Mouse (Mus musculus) forelimb bud, embryonic 11.5 days (tissue): Measurements from ENCODE around the gene BC035947.
"Not testable (repeated sequence)": the region's sequence is repeated elsewhere in the genome, so short reads cannot be mapped to it uniquely, and the experiment has no call there.

Source experiments
- DNase-seq: peaks from one replicate; pipeline ENCODE4 v3.0.0-alpha.2; 2012; ENCODE audit warnings: low read depth, low spot score

The BC035947 gene

GRCm38 (mm10) chr1:78501856-78502255 is 10.1 kb downstream of the BC035947 start:
- not testable (repeated sequence) for DNase-seq

DNA sequence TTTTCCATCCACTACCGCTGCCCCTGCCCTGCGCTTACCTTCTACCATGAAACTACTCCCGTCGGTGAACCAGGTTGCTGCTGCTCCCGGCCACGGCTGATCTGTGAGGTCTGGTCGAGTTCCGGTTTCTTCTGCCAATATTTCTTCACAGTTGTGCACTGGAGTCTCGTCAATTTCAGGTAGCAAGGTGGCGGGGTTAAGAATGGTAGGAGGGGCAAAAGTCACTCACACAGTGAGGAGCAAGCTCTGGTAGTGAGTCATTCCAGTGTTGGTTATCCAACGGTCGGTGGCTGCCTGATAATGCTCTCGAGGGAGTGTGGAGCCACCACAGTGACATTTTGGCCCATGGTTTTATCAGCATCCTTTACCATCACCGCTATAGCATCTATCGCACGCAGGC is 10.9 kb downstream of the BC035947 start:
- DNase-seq: no peak

DNA sequence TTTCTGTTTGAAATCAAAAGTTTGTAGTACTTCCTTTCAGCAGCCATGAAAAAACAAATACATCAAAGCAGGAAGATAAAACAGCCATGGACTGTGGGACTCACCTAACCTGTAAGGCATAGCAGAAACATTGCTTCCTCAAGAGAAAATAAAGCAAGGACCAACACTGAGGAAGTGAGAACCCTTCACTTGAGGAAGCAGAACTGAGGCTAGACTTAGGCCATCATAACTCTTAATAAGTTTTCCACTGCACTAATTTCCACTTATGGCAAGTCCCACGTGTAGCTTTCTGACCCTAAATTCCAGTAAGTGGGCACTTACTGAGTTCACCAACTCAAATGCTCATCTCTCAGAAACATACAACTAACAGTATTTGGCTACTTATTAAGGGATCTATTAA is 21.8 kb downstream of the BC035947 start:
- no peak for DNase-seq

- DNase-seq: peak; percentile 88
Measured at GRCm38 (mm10) chr1:78488752-78489492, 23.0 kb downstream of the BC035947 start, which contains the start of gene Farsb. Gene Farsb, minus strand, starts transcription at chr1:78488897.

- no peak for DNase-seq
Measured at GRCm38 (mm10) chr1:78488427-78488751, 23.6 kb downstream of the BC035947 start.

DNA sequence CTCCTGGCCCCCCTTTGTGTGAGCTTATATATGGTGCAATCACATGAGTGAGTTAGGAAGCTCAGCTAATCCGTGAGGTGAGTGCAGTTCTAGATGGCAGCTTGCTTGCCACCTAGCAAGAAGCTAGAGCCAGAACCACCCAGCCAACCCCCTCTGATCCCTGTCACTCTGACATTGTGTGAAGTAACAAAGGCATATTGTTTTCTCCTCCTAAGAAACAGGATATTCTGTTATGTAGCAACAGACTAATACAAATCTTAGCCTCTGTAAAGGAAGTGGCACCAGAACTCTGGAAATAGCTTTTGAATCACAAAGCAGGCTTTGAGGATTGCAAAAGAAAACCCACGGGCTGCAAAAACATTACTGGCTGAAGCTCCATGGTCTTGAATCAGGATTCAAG is 27.6 kb downstream of the BC035947 start:
- no peak for DNase-seq

DNA sequence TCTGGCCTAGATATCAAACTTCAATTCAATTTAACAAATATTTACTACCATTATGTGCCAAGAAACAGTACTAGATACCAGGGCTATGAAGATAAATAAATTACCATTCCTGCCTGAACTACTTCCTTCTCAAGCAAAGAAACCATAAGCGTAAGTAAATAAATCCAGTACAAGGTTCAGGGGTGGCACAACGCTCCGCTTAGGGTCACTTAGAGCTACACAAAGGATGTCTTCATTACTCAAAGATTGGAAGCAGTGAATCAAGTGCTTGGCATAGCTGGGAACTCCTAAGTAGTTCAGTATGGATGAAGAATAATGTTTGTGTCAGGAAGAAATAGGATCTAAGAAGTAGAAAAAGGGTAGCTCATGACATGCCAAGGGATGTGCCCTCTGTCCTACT is 28.5 kb downstream of the BC035947 start:
- DNase-seq: no peak

DNA sequence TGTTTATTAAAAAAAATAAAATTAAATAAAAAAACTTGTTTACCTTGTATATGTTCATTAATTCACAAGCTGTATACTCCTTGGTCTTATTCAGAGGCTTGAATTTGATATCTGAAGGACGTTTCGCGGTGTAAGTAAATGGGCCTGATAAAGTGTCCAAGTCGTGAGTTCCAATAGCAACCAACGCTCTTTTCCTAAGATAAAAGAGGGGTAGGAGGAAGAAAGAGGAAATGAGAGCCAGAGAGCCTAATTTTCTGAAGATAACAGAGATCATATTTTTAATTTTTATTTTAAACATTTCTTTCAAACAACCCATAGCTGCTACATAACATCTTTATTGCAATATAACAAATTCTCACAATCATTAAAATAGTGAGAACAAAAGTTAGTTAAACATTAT is 39.5 kb downstream of the BC035947 start:
- DNase-seq: no peak

GRCm38 (mm10) chr1:78454659-78455058 is 57.3 kb downstream of the BC035947 start:
- DNase-seq: peak; percentile 63

- no peak for DNase-seq
Measured at GRCm38 (mm10) chr1:78453886-78454285, 58.1 kb downstream of the BC035947 start.

DNA sequence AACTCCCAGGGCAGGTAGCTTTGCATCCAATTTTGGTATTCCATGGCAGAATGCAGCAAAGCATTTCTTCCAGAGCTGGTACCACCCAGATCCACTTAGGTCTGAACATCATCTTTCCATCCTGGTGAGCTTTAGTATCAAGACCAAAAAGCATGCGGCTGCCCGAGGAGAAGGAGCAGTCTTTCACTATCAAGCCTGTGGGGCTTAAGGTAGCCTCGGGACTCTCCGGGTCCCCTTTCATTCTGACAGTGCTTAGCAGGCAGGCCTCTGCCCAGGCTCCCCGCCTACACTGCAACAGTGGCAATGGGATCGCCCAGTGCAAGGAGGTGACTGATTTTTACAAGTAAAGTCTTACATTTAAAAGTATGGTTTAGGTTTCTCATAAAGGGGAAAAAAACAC is 59.4 kb downstream of the BC035947 start:
- DNase-seq: no peak

GRCm38 (mm10) chr1:78451070-78451854 is 60.7 kb downstream of the BC035947 start:
- DNase-seq: no peak

DNA sequence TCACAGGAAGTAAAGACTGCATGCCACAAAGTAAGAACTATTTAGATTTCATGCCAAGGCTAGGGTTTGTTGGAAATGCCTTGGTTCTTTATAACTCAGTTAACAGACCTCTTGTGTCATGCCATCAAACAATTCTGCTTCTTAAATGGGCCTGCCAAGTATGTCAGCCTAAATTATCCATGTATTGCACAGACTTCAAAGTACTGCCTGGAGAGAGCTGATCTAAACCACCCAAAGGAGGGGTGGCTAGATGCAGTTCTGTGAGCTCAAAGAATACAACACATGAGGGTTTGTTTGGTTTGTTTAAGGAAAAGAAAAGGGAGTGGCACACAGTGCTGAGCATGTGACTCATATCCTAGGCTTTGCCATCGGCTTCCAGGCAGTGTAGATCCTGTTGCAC is 63.9 kb downstream of the BC035947 start:
- DNase-seq: no peak
